Mouse (Mus musculus): ENCODE data around the gene Ndufb10. TPM values are rescaled to one million over a fixed set of nuclear protein-coding genes. Genes with fewer than 3 reads are reported as not detected.

Ndufb10 gene
- 1,266 TPM for polyA plus RNA-seq (2014; fragmentation: Illumina TruSeq; extraction: RNeasy Lipid Tissue Mini Kit (QIAGEN cat#74804); ENCODE audit: low read depth, low replicate concordance)

DNA sequence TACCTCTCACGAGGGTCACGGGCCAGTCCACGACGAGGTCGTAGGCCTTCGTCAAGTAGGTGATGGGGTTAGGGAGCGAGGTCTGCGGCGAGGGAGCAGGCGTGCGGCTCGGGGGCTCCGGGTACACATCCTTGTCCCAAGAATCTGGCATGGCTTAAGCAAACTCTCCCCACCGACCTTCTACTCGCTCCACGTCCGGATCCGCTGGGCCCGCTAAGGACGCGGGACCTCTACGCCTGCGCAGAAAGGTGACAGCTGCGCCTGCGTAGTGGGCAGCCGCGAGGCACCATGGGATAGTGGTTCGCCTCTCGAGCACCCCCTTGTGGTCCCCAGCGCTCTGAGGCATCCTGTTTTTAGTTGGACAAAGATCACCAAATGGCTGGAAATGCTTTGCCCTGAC lies at the start of gene Ndufb10:
Gene Ndufb10, minus strand, starts transcription at position 295 of the 400 bp plus-strand sequence.

DNA sequence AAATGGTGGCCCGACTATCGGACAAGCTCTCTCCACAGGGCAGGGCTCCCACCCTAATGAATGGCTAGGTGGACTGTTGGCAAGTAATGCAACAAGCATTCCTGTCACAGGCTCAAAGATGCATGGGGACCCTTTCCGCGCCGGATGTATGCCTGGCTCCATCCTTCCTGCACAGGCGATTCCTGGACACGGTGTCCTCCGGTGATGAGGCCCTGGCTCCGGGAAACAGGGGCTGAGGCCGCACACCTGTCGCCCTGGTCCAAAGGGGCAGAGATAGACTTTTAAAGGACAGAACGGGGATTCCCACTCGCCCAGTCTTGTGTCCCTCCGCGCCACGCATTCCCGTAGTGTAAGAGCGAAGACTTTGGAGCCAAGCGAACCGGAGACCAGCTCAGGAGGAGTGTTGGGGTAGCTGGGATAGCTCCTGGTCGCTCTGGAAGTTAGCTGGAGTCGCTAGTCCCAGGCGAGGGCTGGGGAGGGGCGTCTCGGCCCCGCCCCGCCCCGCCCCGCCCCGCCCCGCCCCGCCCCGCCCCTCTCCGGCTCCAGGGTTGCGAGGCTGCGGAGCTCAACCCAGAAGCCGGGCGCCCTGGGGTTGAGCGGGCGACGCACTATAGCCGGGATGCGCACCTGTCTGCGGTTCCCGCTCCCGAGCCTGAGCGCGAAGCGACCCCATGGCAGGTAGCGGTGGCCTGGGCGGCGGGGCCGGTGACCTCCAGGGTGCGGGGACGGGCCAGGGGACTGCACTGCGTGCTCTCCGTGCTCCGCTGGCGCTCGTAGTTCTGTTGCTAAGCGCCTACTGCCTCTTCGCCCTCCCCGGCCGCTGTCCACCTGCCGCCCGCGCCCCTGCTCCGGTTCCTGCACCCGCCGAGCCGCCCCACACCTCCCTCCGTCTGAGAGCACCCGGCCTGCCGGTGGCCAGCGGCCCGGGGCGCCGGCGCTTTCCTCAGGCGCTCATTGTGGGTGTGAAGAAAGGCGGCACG lies 28.4 kb upstream of the Ndufb10 start, which contains the start of gene Hs3st6:
Gene Hs3st6, plus strand, starts transcription at position 574 of the 980 bp plus-strand sequence.

DNA sequence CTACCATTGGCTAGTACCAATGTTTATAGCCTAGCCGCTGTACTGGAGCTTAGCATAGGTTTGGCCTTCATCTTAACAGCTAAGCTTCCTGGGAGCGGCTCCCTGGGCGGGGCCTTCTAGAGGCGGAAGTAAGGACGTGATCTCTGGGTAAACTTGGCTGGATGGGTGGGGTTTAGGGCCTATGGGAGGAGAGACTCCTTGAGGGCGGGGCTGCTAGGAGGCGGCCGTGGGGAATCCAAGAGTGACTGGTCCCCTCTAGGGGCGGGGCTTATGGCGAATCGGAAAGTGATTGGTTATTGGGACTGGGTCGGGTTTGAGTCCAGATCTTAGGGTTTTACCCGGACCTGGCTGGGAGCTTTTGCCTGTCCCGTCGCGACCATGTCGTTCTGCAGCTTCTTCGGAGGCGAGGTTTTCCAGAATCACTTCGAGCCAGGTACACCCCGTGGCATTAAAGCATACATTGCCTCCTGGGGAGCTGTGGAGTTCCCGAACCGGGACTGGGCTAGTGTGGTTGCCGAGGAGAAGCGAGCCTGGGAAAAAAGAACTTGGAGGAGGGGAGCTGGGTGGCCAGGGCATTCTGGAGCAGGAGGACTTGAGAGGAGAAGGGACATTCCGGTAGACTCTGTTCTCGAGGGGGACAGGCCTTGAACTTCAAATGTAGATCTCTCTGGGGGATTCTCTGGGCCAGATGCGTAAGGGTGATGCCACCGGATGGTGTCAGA lies 12.2 kb upstream of the Ndufb10 start, which contains the start of gene Msrb1:
Gene Msrb1, plus strand, starts transcription at position 313 of the 722 bp plus-strand sequence.

DNA sequence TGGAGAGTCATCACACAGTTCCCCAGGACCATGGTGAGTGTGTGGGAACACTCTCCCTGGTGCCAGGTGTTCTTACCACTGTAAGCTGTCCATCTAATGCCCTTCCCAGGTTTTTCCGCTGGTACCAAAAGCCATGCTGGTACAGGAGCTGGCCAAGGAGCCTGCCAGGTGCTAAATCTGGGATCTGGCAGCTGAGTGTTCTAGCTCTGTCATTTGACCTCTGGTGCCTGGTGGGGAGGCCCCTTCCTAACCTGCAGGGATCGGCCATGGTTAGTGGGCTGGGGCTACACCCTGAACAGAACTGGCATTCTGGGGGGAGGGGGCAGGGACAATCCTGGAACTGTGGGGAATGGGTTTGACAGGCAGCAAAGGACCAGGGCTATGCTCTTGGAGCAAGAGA lies 3.3 kb upstream of the Ndufb10 start, which contains the start of gene Rpl3l:
Gene Rpl3l, plus strand, starts transcription at position 203 of the 400 bp plus-strand sequence.

DNA sequence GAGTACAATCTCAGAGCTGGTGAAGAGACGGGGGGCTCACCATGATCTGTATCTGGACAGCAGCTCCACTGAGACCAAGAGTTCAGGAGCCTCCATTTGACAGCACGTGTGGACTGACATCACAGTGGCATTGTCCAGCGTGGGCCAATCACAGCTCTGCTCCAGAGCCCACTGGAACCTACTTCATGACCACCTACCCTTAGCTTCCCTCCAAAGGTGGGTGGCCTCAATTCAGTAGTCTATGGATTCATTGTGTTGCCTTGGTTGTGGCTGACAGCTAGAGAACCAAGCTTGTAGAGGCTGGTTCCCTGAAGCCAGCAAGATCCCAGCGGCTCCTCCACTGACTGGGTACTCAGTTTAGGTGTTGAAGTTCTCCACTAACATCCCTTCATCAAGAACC lies 6.3 kb downstream of the Ndufb10 start, which contains the start of the genes Rnf151 and Rps2:
Gene Rnf151, minus strand, starts transcription at position 121 of the 400 bp plus-strand sequence.
Gene Rps2, plus strand, starts transcription at position 174 of the 400 bp plus-strand sequence.

DNA sequence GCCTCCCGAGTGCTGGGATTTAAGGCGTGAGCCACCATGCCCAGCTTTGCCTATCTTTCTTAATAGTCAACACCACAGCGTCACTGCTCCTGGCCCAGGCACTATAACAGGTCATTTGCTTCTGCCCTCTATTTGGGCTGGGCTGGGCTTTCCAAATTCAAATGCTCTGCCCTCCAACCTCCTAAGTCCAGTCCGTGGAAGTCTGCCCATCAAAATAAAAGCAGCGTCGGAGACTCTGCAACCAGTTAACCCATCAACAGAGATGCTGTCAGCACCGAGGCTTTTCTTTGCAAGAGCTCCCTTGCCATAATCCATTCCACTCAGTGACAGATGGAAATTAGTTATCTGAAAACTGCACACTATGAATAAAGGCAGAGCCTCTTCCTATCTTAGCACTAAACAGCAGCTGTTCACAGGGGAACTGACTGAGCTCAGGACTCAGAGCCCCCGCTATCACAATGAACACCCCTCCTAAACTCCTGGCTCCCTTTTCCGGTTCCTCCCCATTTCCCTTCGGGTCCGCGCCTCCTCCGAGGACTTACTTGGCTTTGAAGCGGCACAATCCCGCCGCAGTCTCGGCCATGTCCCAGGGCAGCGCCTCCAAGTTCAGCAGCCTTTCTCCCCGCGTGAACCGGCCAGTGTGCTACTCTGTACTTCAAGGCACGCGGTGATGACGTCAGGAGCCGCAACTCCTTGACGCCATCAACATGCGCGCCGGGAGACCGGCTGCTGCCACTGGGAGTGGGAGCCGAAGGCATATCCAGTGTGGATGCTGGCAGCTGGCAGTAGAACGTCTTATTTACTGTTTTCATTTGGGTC lies 17.1 kb downstream of the Ndufb10 start, which contains the start of gene Tbl3:
Gene Tbl3, minus strand, starts transcription at position 679 of the 819 bp plus-strand sequence.

DNA sequence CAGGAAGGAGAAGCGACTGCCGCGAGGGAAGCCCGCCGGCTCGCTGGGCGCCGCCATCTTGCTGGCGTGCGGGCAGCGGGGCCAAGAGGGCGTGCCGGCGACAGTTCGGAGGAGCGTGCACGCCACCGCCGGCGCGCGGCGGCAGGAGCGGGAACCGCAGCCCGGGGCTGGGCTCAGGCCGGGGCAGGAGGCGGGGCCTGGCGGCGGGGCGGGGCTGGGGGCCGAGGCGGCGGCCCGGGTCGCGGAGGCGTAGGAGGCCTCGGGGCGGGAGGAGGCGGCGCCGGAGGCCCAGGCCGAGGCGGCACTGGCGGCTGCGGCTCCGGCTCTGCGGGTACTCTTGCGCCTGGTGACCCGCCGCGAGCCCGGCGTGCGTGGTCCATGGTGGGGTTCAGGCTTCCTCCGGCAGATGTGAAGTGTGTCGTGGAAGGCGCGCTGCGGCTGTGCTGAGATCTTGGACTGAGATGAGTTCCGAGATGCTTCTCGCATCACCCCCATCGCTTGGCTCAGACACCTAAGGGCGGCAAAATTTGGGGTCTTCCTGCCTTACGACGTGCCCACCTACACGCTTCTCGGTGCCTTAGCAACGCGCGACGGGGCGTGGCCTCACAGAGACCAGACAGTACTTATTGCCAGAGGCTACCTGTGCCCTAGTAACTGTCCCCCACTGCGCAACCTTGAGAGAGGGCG lies 28.1 kb downstream of the Ndufb10 start, which contains the start of the genes Gfer and Noxo1:
Gene Gfer, minus strand, starts transcription at position 146 of the 687 bp plus-strand sequence.
Gene Noxo1, plus strand, starts transcription at position 224 of the 687 bp plus-strand sequence.

DNA sequence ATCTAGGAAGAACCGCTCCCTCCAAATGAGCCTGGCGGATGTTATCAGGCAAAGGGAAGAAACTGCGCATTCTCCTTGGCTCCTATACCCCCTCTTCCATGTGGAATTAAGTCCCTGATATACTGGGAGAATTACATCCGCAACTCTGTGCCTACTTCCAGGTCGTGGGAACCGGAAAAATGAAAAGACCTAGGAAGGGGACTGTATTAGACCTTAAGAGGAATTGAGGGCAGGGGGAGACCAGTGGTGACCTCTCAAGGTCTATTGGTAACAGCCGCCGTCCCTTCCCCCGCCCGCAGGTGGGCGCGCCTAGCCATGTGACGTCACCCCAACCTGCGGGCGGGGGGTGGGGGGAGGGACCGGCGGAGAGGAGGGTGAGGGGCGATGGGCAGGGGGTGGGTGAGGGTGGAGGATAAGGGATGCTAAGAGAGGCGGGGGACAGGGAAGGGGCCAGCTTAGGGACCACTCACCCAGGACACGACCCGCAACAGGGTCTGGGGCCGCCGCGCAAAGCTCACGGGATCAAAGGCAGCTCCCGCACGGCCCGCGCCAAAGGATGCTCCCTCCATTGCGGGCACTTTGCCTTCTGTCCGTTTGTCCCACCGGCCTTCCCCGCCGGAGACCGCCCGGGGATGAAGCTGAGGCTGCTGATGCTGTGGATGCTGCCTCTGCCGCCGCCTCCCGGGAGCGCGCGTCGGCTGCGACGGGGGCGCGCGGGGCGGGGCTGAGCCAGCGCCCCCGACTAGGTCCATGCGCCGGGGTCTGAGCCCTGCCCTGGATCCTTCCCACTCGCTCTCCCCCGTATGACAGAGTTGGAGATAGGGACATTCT lies 34.8 kb downstream of the Ndufb10 start, which contains the start of gene Syngr3:
Gene Syngr3, minus strand, starts transcription at position 705 of the 831 bp plus-strand sequence.

Other genes with a start within 250 kb of the Ndufb10 start
- 11.6 TPM for gene Mlst8, start 245.4 kb downstream of the Ndufb10 start, polyA plus RNA-seq (2014; fragmentation: Illumina TruSeq; extraction: RNeasy Lipid Tissue Mini Kit (QIAGEN cat#74804); ENCODE audit: low read depth, low replicate concordance)
- 0.47 TPM for gene Caskin1, start 235.9 kb downstream of the Ndufb10 start, polyA plus RNA-seq (2014; fragmentation: Illumina TruSeq; extraction: RNeasy Lipid Tissue Mini Kit (QIAGEN cat#74804); ENCODE audit: low read depth, low replicate concordance)
- 63.9 TPM for gene Traf7, start 196.5 kb downstream of the Ndufb10 start, polyA plus RNA-seq (2014; fragmentation: Illumina TruSeq; extraction: RNeasy Lipid Tissue Mini Kit (QIAGEN cat#74804); ENCODE audit: low read depth, low replicate concordance)
- gene Rab26, start 190.3 kb downstream of the Ndufb10 start, polyA plus RNA-seq (2014; fragmentation: Illumina TruSeq; extraction: RNeasy Lipid Tissue Mini Kit (QIAGEN cat#74804); ENCODE audit: low read depth, low replicate concordance): not detected
- gene Pkd1, start 174.6 kb downstream of the Ndufb10 start, polyA plus RNA-seq (2014; fragmentation: Illumina TruSeq; extraction: RNeasy Lipid Tissue Mini Kit (QIAGEN cat#74804); ENCODE audit: low read depth, low replicate concordance): 35.8 TPM
- 99.7 TPM for gene Tsc2, start 91.8 kb downstream of the Ndufb10 start, polyA plus RNA-seq (2014; fragmentation: Illumina TruSeq; extraction: RNeasy Lipid Tissue Mini Kit (QIAGEN cat#74804); ENCODE audit: low read depth, low replicate concordance)
- gene Nthl1, start 91.8 kb downstream of the Ndufb10 start, polyA plus RNA-seq (2014; fragmentation: Illumina TruSeq; extraction: RNeasy Lipid Tissue Mini Kit (QIAGEN cat#74804); ENCODE audit: low read depth, low replicate concordance): 6.4 TPM
- 115 TPM for gene Slc9a3r2, start 74.2 kb downstream of the Ndufb10 start, polyA plus RNA-seq (2014; fragmentation: Illumina TruSeq; extraction: RNeasy Lipid Tissue Mini Kit (QIAGEN cat#74804); ENCODE audit: low read depth, low replicate concordance)
- gene Npw, start 66.0 kb downstream of the Ndufb10 start, polyA plus RNA-seq (2014; fragmentation: Illumina TruSeq; extraction: RNeasy Lipid Tissue Mini Kit (QIAGEN cat#74804); ENCODE audit: low read depth, low replicate concordance): not detected
- 18.8 TPM for gene Zfp598, start 54.8 kb downstream of the Ndufb10 start, polyA plus RNA-seq (2014; fragmentation: Illumina TruSeq; extraction: RNeasy Lipid Tissue Mini Kit (QIAGEN cat#74804); ENCODE audit: low read depth, low replicate concordance)
- gene Syngr3, start 34.5 kb downstream of the Ndufb10 start, polyA plus RNA-seq (2014; fragmentation: Illumina TruSeq; extraction: RNeasy Lipid Tissue Mini Kit (QIAGEN cat#74804); ENCODE audit: low read depth, low replicate concordance): 0.31 TPM
- gene Gfer, start 28.3 kb downstream of the Ndufb10 start, polyA plus RNA-seq (2014; fragmentation: Illumina TruSeq; extraction: RNeasy Lipid Tissue Mini Kit (QIAGEN cat#74804); ENCODE audit: low read depth, low replicate concordance): 18.9 TPM
- gene Noxo1, start 28.2 kb downstream of the Ndufb10 start, polyA plus RNA-seq (2014; fragmentation: Illumina TruSeq; extraction: RNeasy Lipid Tissue Mini Kit (QIAGEN cat#74804); ENCODE audit: low read depth, low replicate concordance): 1.2 TPM
- gene Tbl3, start 16.8 kb downstream of the Ndufb10 start, polyA plus RNA-seq (2014; fragmentation: Illumina TruSeq; extraction: RNeasy Lipid Tissue Mini Kit (QIAGEN cat#74804); ENCODE audit: low read depth, low replicate concordance): 18.8 TPM
- not detected for gene Rnf151, start 6.4 kb downstream of the Ndufb10 start, polyA plus RNA-seq (2014; fragmentation: Illumina TruSeq; extraction: RNeasy Lipid Tissue Mini Kit (QIAGEN cat#74804); ENCODE audit: low read depth, low replicate concordance)
- 1,388 TPM for gene Rps2, start 6.4 kb downstream of the Ndufb10 start, polyA plus RNA-seq (2014; fragmentation: Illumina TruSeq; extraction: RNeasy Lipid Tissue Mini Kit (QIAGEN cat#74804); ENCODE audit: low read depth, low replicate concordance)
- 333 TPM for gene Rpl3l, start 3.3 kb upstream of the Ndufb10 start, polyA plus RNA-seq (2014; fragmentation: Illumina TruSeq; extraction: RNeasy Lipid Tissue Mini Kit (QIAGEN cat#74804); ENCODE audit: low read depth, low replicate concordance)
- gene Msrb1, start 12.2 kb upstream of the Ndufb10 start, polyA plus RNA-seq (2014; fragmentation: Illumina TruSeq; extraction: RNeasy Lipid Tissue Mini Kit (QIAGEN cat#74804); ENCODE audit: low read depth, low replicate concordance): 139 TPM
- gene Hs3st6, start 28.5 kb upstream of the Ndufb10 start, polyA plus RNA-seq (2014; fragmentation: Illumina TruSeq; extraction: RNeasy Lipid Tissue Mini Kit (QIAGEN cat#74804); ENCODE audit: low read depth, low replicate concordance): not detected
- 0.26 TPM for gene Meiob, start 79.8 kb upstream of the Ndufb10 start, polyA plus RNA-seq (2014; fragmentation: Illumina TruSeq; extraction: RNeasy Lipid Tissue Mini Kit (QIAGEN cat#74804); ENCODE audit: low read depth, low replicate concordance)
- gene Hagh, start 115.7 kb upstream of the Ndufb10 start, polyA plus RNA-seq (2014; fragmentation: Illumina TruSeq; extraction: RNeasy Lipid Tissue Mini Kit (QIAGEN cat#74804); ENCODE audit: low read depth, low replicate concordance): 79.8 TPM
- gene Fahd1, start 125.9 kb upstream of the Ndufb10 start, polyA plus RNA-seq (2014; fragmentation: Illumina TruSeq; extraction: RNeasy Lipid Tissue Mini Kit (QIAGEN cat#74804); ENCODE audit: low read depth, low replicate concordance): 77.3 TPM
- gene Igfals, start 141.5 kb upstream of the Ndufb10 start, polyA plus RNA-seq (2014; fragmentation: Illumina TruSeq; extraction: RNeasy Lipid Tissue Mini Kit (QIAGEN cat#74804); ENCODE audit: low read depth, low replicate concordance): 8.5 TPM
- 22.1 TPM for gene Nubp2, start 161.9 kb upstream of the Ndufb10 start, polyA plus RNA-seq (2014; fragmentation: Illumina TruSeq; extraction: RNeasy Lipid Tissue Mini Kit (QIAGEN cat#74804); ENCODE audit: low read depth, low replicate concordance)
- 35.8 TPM for gene Spsb3, start 162.2 kb upstream of the Ndufb10 start, polyA plus RNA-seq (2014; fragmentation: Illumina TruSeq; extraction: RNeasy Lipid Tissue Mini Kit (QIAGEN cat#74804); ENCODE audit: low read depth, low replicate concordance)
- 15.4 TPM for gene Eme2, start 170.6 kb upstream of the Ndufb10 start, polyA plus RNA-seq (2014; fragmentation: Illumina TruSeq; extraction: RNeasy Lipid Tissue Mini Kit (QIAGEN cat#74804); ENCODE audit: low read depth, low replicate concordance)
- 86.1 TPM for gene Mrps34, start 170.6 kb upstream of the Ndufb10 start, polyA plus RNA-seq (2014; fragmentation: Illumina TruSeq; extraction: RNeasy Lipid Tissue Mini Kit (QIAGEN cat#74804); ENCODE audit: low read depth, low replicate concordance)
- 30.4 TPM for gene Nme3, start 172.0 kb upstream of the Ndufb10 start, polyA plus RNA-seq (2014; fragmentation: Illumina TruSeq; extraction: RNeasy Lipid Tissue Mini Kit (QIAGEN cat#74804); ENCODE audit: low read depth, low replicate concordance)
- 67.2 TPM for gene Mapk8ip3, start 212.5 kb upstream of the Ndufb10 start, polyA plus RNA-seq (2014; fragmentation: Illumina TruSeq; extraction: RNeasy Lipid Tissue Mini Kit (QIAGEN cat#74804); ENCODE audit: low read depth, low replicate concordance)
- gene Jpt2, start 236.2 kb upstream of the Ndufb10 start, polyA plus RNA-seq (2014; fragmentation: Illumina TruSeq; extraction: RNeasy Lipid Tissue Mini Kit (QIAGEN cat#74804); ENCODE audit: low read depth, low replicate concordance): 6.5 TPM